Mouse (Mus musculus) neural tube, embryonic 11.5 days (tissue): Measurements from ENCODE around the gene Ece1. TPM values are rescaled to one million over a fixed set of nuclear protein-coding genes. Genes with fewer than 3 reads are reported as not detected.
A peak's percentile ranks its signal among the peaks of the same experiment; 100 is the strongest.

Experiments
- ATAC-seq: fragments of 200-750 bp; cut with Nextera tagmentation; 2 replicates; pipeline ENCODE4 v1.8.0; 2017; ENCODE audit warnings: moderate number of reproducible peaks, mild to moderate bottlenecking, moderate TSS enrichment, moderate library complexity; ENCODE audit not compliant: insufficient read depth, low FRiP score, low TSS enrichment
- DNase-seq: peaks from one replicate; pipeline ENCODE4 v3.0.0-alpha.2; 2015; ENCODE audit warnings: low spot score
- H3K27ac ChIP-seq: fragments of 300-500 bp; sonication (generic); 2 replicates; pipeline ENCODE4 v1.5.1; 2014; ENCODE audit warnings: low read depth, mild to moderate bottlenecking, low read length
- H3K27me3 ChIP-seq: fragments of 300-500 bp; sonication (generic); 2 replicates; pipeline ENCODE4 v1.6.1; 2014; ENCODE audit warnings: mild to moderate bottlenecking, low read length, mixed read lengths; ENCODE audit not compliant: control insufficient read depth, insufficient read depth
- H3K36me3 ChIP-seq: fragments of 300-500 bp; sonication (generic); 2 replicates; pipeline ENCODE4 v1.6.1; 2014; ENCODE audit warnings: mild to moderate bottlenecking, low read length, moderate library complexity, mixed read lengths; ENCODE audit not compliant: control insufficient read depth, insufficient read depth
- H3K4me1 ChIP-seq: fragments of 300-500 bp; sonication (generic); 2 replicates; pipeline ENCODE4 v1.6.1; 2014; ENCODE audit warnings: low read length, mixed read lengths; ENCODE audit not compliant: control insufficient read depth, insufficient read depth
- H3K4me2 ChIP-seq: fragments of 300-500 bp; sonication (generic); 2 replicates; pipeline ENCODE4 v1.6.1; 2014; ENCODE audit warnings: low read depth, mild to moderate bottlenecking, moderate library complexity
- H3K4me3 ChIP-seq: fragments of 300-500 bp; sonication (generic); 2 replicates; pipeline ENCODE4 v1.5.1; 2014; ENCODE audit warnings: low read depth, low read length
- H3K9ac ChIP-seq: fragments of 300-500 bp; sonication (generic); 2 replicates; pipeline ENCODE4 v1.6.1; 2014; ENCODE audit warnings: mild to moderate bottlenecking, low read length
- H3K9me3 ChIP-seq: fragments of 300-500 bp; sonication (generic); 2 replicates; pipeline ENCODE4 v1.6.1; 2016; ENCODE audit warnings: low read length; ENCODE audit not compliant: control insufficient read depth
- WGBS: fragments of 180-500 bp; shearing (Covaris S2); extraction: QIAGEN DNeasy Blood & Tissue Kit; methylation state at CpG from one replicate; pipeline ENCODE4 v1.1.7; 2014; 5-methylcytosine and 5-hydroxymethylcytosine counted together
- polyA plus RNA-seq: library from polyadenylated mRNA; unstranded; fragments of >200 nt; fragmentation: Nextera tagmentation; extraction: Ambion mirVana; gene quantifications from 2 replicates; pipeline ENCODE4 v1.2.1, GENCODE M21; 2014

Ece1 gene
- polyA plus RNA-seq, 1 experiment from 2014 or later, result 39.8 TPM

DNA sequence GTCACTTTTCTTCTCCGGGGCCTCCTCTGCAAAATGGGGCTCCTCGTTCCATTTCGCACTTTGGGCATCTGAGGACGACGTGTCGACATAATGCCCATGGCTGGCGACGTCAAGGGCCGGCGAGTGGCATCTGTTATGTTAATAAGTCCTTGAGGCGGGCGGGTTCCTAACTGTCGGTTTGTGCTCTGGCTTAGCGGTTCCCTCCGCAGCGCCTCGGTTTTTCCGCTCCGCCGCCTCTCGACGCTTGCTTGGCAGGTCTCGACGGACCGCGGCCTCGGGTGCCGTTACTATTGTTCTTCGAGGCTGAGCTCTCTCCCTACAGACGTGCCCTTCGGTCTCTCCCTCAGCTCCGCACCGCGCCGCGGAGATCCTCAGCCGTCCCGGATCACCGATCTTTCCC is 130.9 kb downstream of the Ece1 start, which contains the start of gene Eif4g3:
TSS of gene Eif4g3 (plus strand) at position 133 of the 400 bp plus-strand sequence.
- Histone ChIP-seq H3K36me3 (0 out of 2 replicates have a peak, but pooled peaks cover under 1% of the 10 kb centered on the region), H3K27ac (peak within 1 kb of the TSS; percentile 93), H3K4me2 (peak within 1 kb of the TSS; percentile 51), H3K27me3 (no peaks in the 10 kb centered on the region), H3K9me3 (no peaks in the 10 kb centered on the region), H3K4me1 (peaks cover 16% of the 10 kb centered on the region), H3K4me3 (peak within 1 kb of the TSS; percentile 99), H3K9ac (peak within 1 kb of the TSS; percentile 98)
- ATAC-seq, result peak; percentile 60
- no peak for DNase-seq
- 2% methylated on average over 39 of the region's 39 CpGs for WGBS

DNA sequence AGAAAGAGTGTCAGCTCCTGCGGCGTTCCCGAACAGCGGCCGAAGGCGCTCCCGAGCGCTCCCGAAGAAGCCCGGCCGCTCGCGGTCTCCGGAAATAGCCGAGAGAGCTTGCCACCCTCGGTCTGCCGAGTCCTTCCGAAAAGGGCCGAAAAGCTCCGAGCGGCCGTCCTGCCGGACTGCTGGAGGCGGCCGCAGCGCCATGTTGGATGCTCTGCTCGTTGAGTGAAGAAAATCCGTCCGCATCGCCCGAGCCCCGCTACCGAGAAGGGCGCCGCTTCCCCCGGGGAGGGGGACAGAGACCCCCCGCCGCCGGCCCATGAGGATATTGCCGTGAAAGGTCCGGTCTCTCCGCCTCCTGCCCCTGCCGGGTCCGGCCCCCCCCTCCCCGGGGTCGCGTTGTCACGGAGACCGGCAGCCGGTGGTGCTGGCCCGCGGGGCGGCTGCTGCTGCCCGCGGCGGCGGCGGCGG is 131.3 kb downstream of the Ece1 start:
- peaks cover 16% of the 10 kb centered on the region for H3K4me1 ChIP-seq
- DNase-seq (peak; percentile 99), ATAC-seq (peak; percentile 91)
- peaks cover 4% of the 10 kb centered on the region; the same call in 1 of the 2 replicates for H3K36me3 ChIP-seq
- peak overlapping the region; percentile 99 for H3K4me3 ChIP-seq
- H3K9ac ChIP-seq, result peak overlapping the region; percentile 98
- under 1% methylated on average over 48 of the region's 59 CpGs for WGBS
- no peaks in the 10 kb centered on the region for H3K27me3 ChIP-seq
- H3K27ac ChIP-seq, result peak overlapping the region; percentile 93
- no peaks in the 10 kb centered on the region for H3K9me3 ChIP-seq
- H3K4me2 ChIP-seq, result peak overlapping the region; percentile 51

DNA sequence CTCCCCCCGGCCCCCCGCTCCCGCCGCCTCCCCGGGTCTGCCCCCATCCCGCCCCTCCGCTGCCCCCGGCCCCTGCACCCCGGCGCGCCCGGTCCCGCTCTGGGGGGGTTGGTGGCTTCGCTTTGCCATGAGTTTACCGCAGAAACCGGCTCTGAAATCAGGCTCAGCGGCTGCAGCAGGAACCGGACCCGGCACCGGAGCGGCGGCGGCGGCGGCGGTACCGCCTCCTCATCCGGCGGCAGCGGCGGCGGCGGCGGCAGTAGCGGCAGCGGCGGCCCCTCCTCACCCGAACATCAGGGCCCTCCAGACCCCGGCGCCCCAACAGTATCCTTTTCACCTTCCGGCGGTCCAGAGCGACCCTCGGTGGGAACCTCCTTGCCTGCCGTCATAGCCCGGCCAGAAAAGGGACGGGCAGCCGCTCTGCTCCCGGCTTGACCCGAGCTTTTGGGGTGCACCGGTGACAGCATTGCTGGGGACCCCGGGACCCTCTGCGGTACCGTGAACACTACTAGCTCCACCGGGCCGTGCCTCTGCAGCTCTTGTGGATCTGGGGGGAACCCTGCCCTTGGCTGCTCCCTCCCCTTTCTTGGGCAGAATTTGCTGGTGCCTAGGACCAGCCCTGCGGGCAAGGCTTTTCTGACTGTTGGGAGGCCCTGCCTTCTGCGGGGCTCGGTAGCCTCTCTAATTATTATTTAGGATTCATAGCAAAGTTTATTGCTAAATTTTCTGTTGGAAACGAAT is 132.0 kb downstream of the Ece1 start:
- Histone ChIP-seq H3K27me3 (no peaks in the 10 kb centered on the region), H3K36me3 (peaks cover 4% of the 10 kb centered on the region; the same call in 1 of the 2 replicates), H3K4me3 (peak overlapping the region; percentile 99), H3K4me1 (peaks cover 16% of the 10 kb centered on the region), H3K9me3 (no peaks in the 10 kb centered on the region), H3K9ac (peak overlapping the region; percentile 98), H3K27ac (peak overlapping the region; percentile 93), H3K4me2 (peak overlapping the region; percentile 51)
- under 1% methylated on average over 46 of the region's 60 CpGs for WGBS
- DNase-seq (peak; percentile 38), ATAC-seq (no peak)

DNA sequence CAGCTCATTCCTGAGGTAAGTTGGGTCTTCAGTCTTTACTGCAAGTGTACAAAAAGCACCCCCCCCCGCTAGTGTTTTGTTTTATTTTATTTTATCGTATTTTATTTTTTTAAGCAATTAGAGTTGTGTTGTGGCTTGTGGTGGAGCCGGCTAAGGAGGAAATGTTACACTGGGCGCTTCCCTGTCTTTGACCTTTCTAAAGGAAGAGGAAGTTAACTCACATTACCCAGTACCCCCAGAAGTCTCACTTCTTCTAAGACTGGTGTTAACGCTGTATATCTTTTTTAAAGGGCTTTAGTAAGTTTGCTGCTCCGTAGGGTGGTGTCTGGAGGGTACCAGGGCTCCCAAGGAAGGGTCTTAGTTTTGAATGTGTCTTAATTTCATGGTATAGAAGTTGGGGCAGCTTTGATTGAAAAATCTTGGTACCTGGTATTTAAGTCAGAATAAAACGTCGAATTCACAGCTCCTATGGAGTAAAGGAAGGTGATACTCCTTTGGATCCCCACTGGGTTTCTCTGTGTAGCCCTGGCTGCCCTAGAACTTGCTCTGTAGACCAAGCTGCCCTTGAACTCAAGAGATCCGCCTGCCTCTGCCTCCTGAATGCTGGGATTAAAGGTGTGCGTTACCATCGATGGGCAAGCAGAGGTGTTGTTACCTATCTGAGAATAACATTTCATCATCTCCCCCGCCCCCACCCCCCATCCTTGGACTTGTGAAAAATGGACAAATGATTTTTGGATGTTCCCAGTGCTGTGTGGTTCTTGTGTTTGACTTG is 132.7 kb downstream of the Ece1 start:
- H3K4me3 ChIP-seq, result peak overlapping the region; percentile 99
- H3K9ac ChIP-seq, result peak overlapping the region; percentile 98
- peaks cover 4% of the 10 kb centered on the region for H3K36me3 ChIP-seq
- 48% methylated on average over 12 of the region's 12 CpGs for WGBS
- H3K4me2 ChIP-seq, result peak overlapping the region; percentile 51
- H3K4me1 ChIP-seq, result peaks cover 16% of the 10 kb centered on the region
- ATAC-seq (no peak), DNase-seq (no peak)
- H3K27ac ChIP-seq, result no peak overlapping the region
- no peaks in the 10 kb centered on the region for H3K9me3 ChIP-seq
- H3K27me3 ChIP-seq, result no peaks in the 10 kb centered on the region

DNA sequence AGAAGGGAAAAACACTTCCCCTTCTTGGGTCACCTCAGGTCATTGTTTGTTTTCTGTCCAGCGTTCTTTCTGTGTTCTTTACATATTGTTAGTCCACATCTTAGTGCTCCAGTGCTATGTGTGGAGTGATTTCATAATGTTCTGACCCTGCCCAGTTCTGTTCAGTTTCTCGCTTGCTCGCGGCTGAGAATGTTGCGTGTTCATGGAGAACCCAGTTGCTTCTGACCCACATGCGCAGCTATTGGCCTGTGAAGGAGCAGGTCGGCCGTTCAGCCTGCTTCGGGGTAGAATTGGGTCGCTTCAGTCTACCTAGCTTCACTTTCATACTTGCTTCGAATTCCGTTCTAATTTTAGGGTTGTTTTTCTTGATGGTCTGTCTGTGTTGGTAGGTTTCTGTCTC is 133.4 kb downstream of the Ece1 start:
- H3K4me3 ChIP-seq, result peak overlapping the region; percentile 99
- DNase-seq, result no peak
- 87% methylated on average over 12 of the region's 12 CpGs for WGBS
- no peaks in the 10 kb centered on the region for H3K27me3 ChIP-seq
- peak overlapping the region; percentile 51 for H3K4me2 ChIP-seq
- no peak overlapping the region for H3K27ac ChIP-seq
- peak overlapping the region; percentile 26 for H3K9ac ChIP-seq
- ATAC-seq, result no peak
- H3K9me3 ChIP-seq, result no peaks in the 10 kb centered on the region
- H3K4me1 ChIP-seq, result peaks cover 16% of the 10 kb centered on the region
- peaks cover 7% of the 10 kb centered on the region for H3K36me3 ChIP-seq

DNA sequence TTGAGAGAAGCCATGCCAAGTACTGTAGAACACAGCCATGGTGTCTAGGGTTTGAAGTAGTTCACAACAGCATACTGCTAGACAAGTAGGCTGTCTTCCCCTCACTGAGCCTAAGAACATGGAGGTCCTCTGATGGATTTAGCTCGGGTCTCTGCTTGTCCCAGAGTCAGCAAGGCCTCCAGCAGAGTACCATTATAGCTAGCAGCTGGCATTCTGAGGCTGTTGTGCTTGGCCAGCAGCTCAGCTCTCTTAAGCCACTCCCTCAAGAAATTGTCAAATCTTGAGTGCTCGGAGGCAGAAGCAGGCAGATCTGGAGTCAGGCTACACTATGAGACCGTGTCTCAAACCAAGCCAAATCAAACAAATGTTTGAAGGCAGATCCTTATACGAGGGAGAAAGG is 136.2 kb downstream of the Ece1 start:
- Histone ChIP-seq H3K9ac (no peak overlapping the region), H3K36me3 (peaks cover 7% of the 10 kb centered on the region), H3K27me3 (no peaks in the 10 kb centered on the region), H3K9me3 (no peaks in the 10 kb centered on the region), H3K4me2 (no peak overlapping the region), H3K4me1 (peaks cover 16% of the 10 kb centered on the region), H3K27ac (no peak overlapping the region), H3K4me3 (no peak overlapping the region)
- WGBS, result 84% methylated on average over 4 of the region's 4 CpGs
- DNase-seq (no peak), ATAC-seq (no peak)

DNA sequence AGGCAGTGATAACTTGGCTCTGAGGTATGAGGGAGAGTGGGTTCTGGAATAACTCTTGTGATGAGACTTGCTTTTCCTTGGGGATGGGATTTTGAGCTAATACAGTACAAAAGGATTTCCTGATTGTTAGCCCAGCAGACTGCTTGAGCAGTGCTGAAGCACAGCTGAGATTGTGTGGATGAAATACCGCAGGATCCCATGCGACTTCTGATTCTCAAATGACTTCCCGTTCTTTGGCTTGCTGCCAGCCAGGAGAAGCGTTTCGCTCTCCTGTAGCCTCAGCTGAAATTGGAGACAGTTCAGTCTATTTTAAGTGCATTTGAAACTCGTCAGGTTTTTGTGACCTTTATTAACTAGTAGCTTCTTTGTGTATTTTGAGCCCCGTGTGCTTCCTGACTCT is 138.6 kb downstream of the Ece1 start:
- Histone ChIP-seq H3K36me3 (peaks cover 9% of the 10 kb centered on the region), H3K9me3 (no peaks in the 10 kb centered on the region), H3K4me3 (no peak overlapping the region), H3K4me1 (peaks cover 7% of the 10 kb centered on the region), H3K27me3 (no peaks in the 10 kb centered on the region), H3K9ac (no peak overlapping the region), H3K4me2 (no peak overlapping the region), H3K27ac (no peak overlapping the region)
- 75% methylated on average over 7 of the region's 7 CpGs for WGBS
- no peak for DNase-seq
- ATAC-seq, result no peak

DNA sequence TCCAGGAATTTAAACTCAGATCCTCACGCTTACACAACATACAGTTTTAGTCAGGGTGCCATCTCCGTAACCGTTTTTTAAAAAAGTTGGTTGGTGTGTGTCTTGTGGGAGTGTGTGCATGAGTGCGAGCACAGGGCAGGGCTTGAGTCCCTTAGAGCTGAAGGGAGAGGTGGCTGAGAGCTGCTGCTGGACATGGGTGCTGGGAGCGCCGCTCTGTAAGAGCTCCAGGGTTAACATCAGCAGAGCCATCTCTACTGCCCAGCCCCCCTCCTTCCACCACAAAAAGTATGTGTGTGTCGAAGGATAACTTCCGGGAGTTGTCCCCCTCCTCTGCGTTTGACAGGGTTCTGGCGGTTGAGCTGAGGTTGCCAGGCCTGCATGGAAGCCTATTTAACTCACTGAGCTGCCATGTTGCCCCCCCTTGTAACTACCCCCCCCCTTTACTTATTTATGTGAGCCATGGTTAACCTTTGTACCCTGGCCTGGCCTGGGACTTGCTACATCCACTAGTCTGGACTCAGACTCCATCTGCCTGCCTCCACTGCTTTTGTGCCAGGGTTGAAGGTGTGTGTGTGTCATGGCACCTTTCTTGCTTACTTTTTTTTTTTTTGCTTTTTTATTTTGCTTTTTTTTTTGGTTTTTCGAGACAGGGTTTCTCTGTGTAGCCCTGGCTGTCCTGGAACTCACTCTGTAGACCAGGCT is 142.0 kb downstream of the Ece1 start:
- no peaks in the 10 kb centered on the region for H3K4me1 ChIP-seq
- no peaks in the 10 kb centered on the region for H3K27me3 ChIP-seq
- no peak overlapping the region for H3K9ac ChIP-seq
- H3K9me3 ChIP-seq, result no peaks in the 10 kb centered on the region
- H3K4me2 ChIP-seq, result no peak overlapping the region
- ATAC-seq, result no peak
- no peak overlapping the region for H3K27ac ChIP-seq
- peaks cover 5% of the 10 kb centered on the region for H3K36me3 ChIP-seq
- 92% methylated on average over 11 of the region's 11 CpGs for WGBS
- no peak overlapping the region for H3K4me3 ChIP-seq
- DNase-seq, result no peak
